Comparison of ENCODE assay signal across 25 mouse cellular contexts in genomic region chr3:98301761-98302160, GRCm38 (mm10). TPM values are rescaled to one million over a fixed set of nuclear protein-coding genes. Genes with fewer than 3 reads are reported as not detected.
DNase-seq lines count a peak whose midpoint lies in the region; ATAC-seq and TF ChIP-seq lines count a peak whose summit lies in the region.
"Had no signal": no experiment of that assay in that cellular context is flagged by ENCODE, and none has a peak within 500 bp of the region (broad histone marks: within the 10 kb centered on the region; RNA-seq: fewer than 3 reads in every experiment).

No protein-coding gene starts in this region.

- no peaks in the 10 kb centered on the region for H3K27me3 ChIP-seq in heart, embryonic 12.5 days (replicated peaks)
- H3K27me3 ChIP-seq in liver, postnatal 0 days (ENCODE audit: insufficient read depth, low read length) = no peaks in the 10 kb centered on the region
- H3K27me3 ChIP-seq: CH12.LX; embryonic facial prominence, embryonic 12.5 days; forebrain, embryonic 12.5 days; Patski had no signal

- peaks cover 9% of the 10 kb centered on the region; the same call in 1 of the 2 replicates for H3K9me3 ChIP-seq in heart, embryonic 12.5 days (replicated peaks)
- H3K9me3 ChIP-seq in liver, postnatal 0 days (ENCODE audit: low read length) = no peaks in the 10 kb centered on the region
- H3K9me3 ChIP-seq: embryonic facial prominence, embryonic 12.5 days; forebrain, embryonic 12.5 days had no signal

- no peak overlapping the region for H3K27ac ChIP-seq in heart, embryonic 12.5 days (ENCODE audit: poor library complexity, severe bottlenecking)
- 0 out of 2 replicates have a peak overlapping the region, but pooled peaks have one; percentile 6 for H3K27ac ChIP-seq in liver, postnatal 0 days (ENCODE audit: low read depth)
- H3K27ac ChIP-seq: embryonic facial prominence, embryonic 10.5 days; embryonic facial prominence, embryonic 12.5 days; forebrain, embryonic 12.5 days had no signal

- H3K4me1 ChIP-seq in heart, embryonic 12.5 days (replicated peaks) = no peaks in the 10 kb centered on the region
- H3K4me1 ChIP-seq in liver, postnatal 0 days (ENCODE audit: insufficient read depth) = no peaks in the 10 kb centered on the region
- H3K4me1 ChIP-seq: embryonic facial prominence, embryonic 10.5 days; embryonic facial prominence, embryonic 12.5 days; forebrain, embryonic 12.5 days had no signal

- TF ChIP-seq EP300 in liver, postnatal 0 days (IDR thresholded peaks at IDR 0.05; ENCODE audit: low read depth) = no peak

- H3K9ac ChIP-seq in heart, embryonic 12.5 days = no peak overlapping the region
- H3K9ac ChIP-seq in liver, postnatal 0 days (replicated peaks) = no peak overlapping the region
- H3K9ac ChIP-seq: embryonic facial prominence, embryonic 12.5 days; forebrain, embryonic 12.5 days had no signal

- no peak overlapping the region for H3K4me2 ChIP-seq in heart, embryonic 12.5 days
- H3K4me2 ChIP-seq in liver, postnatal 0 days (ENCODE audit: low read depth, low read length) = no peak overlapping the region
- H3K4me2 ChIP-seq: embryonic facial prominence, embryonic 12.5 days; forebrain, embryonic 12.5 days had no signal

- DNase-seq in heart, adult 11 months = peak; percentile 55
- no peak for DNase-seq in liver, postnatal 0 days
- DNase-seq in liver = no peak
- peak; percentile 20 to 55 for DNase-seq in urinary bladder, postnatal 36 days (ENCODE audit: low spot score in 2 of 2)
- DNase-seq in urinary bladder, adult 2 months (ENCODE audit: low spot score) = no peak
- DNase-seq: adrenal gland, adult 8-10 months; adrenal gland, postnatal 14 days; adrenal gland, postnatal 36 days; B cell, adult 2 months; cerebellum, adult 11-12 months; cerebellum, adult 2 months; cerebellum, adult 9-10 months; cerebellum, postnatal 10 days; cerebellum, postnatal 25 days had no signal

- WGBS in heart, embryonic 12.5 days = 86% methylated on average over 3 of the region's 3 CpGs
- 90% methylated on average over 3 of the region's 3 CpGs for WGBS in liver, postnatal 0 days (ENCODE audit: insufficient replicate concordance)

- H3K4me3 ChIP-seq in heart, embryonic 12.5 days = no peak overlapping the region
- H3K4me3 ChIP-seq in liver, postnatal 0 days (ENCODE audit: low read depth, low read length) = no peak overlapping the region
- H3K4me3 ChIP-seq: embryonic facial prominence, embryonic 10.5 days; embryonic facial prominence, embryonic 12.5 days; forebrain, embryonic 12.5 days had no signal

- TF ChIP-seq CTCF in liver, postnatal 0 days (IDR thresholded peaks at IDR 0.05; ENCODE audit: low read depth) = no peak

- H3K36me3 ChIP-seq in heart, embryonic 12.5 days = peaks cover 13% of the 10 kb centered on the region
- peaks cover 36% of the 10 kb centered on the region for H3K36me3 ChIP-seq in liver, postnatal 0 days (replicated peaks; ENCODE audit: insufficient read depth, low read length)
- H3K36me3 ChIP-seq: embryonic facial prominence, embryonic 10.5 days; embryonic facial prominence, embryonic 12.5 days; forebrain, embryonic 12.5 days; G1E had no signal

- no peak for ATAC-seq in heart, embryonic 12.5 days (ENCODE audit: insufficient number of reproducible peaks, low FRiP score)
- ATAC-seq in liver, postnatal 0 days = 0 out of 2 replicates have a peak, but pooled peaks have one; percentile 21
- ATAC-seq: activated CD4-positive, CD25-positive, alpha-beta regulatory T cell, adult 4 months; CD4-positive, CD25-positive, alpha-beta regulatory T cell, adult 4 months; forebrain, embryonic 14.5 days; forebrain, embryonic 16.5 days; Patski had no signal

RNA-seq across cellular contexts. Expression of gene Hmgcs2, which starts 21.5 kb away (rescaled TPM):
- 10.0 and 10.7 TPM in 2 replicates for polyA plus RNA-seq in heart, embryonic 12.5 days (2016; fragmentation: Nextera tagmentation; extraction: Ambion mirVana)
- polyA plus RNA-seq in liver, postnatal 0 days (2015; fragmentation: Nextera tagmentation; extraction: Ambion mirVana) = 1,492 and 1,631 TPM in 2 replicates
- 55.3 and 70.4 TPM in 2 replicates for polyA plus RNA-seq in urinary bladder, adult 2 months (2012; rRNA removed)
- polyA plus RNA-seq: activated CD4-positive, CD25-positive, alpha-beta regulatory T cell, adult 4 months; CD4-positive, CD25-positive, alpha-beta regulatory T cell, adult 4 months; G1E had no signal

RNA-seq across cellular contexts. Expression of gene Phgdh, which starts 38.0 kb away (rescaled TPM):
- polyA plus RNA-seq in heart, embryonic 12.5 days (2016; fragmentation: Nextera tagmentation; extraction: Ambion mirVana) = 89.5 and 93.7 TPM in 2 replicates
- polyA plus RNA-seq in liver, postnatal 0 days (2015; fragmentation: Nextera tagmentation; extraction: Ambion mirVana) = 25.6 and 32.7 TPM in 2 replicates
- 14.2 and 15.8 TPM in 2 replicates for polyA plus RNA-seq in urinary bladder, adult 2 months (2012; rRNA removed)
- polyA plus RNA-seq: G1E had no signal

Comparison
In these comparisons a context has a peak if more than half of its experiments do, and no peak if none do; other contexts are left out.
1. DNase-seq: peak in heart, adult 11 months (single experiment) and urinary bladder, postnatal 36 days (2 of 2); none in liver, postnatal 0 days (single experiment), liver (single experiment) and urinary bladder, adult 2 months (single experiment).
2. RNA of gene Hmgcs2, which starts 21.5 kb away (polyA plus RNA-seq): 1,492 to 1,631 TPM in liver, postnatal 0 days; 55.3 to 70.4 TPM in urinary bladder, adult 2 months and 10.0 to 10.7 TPM in heart, embryonic 12.5 days; every median in the first group is over 10 times any median in the second.